Mouse (Mus musculus): Measurements from ENCODE around the gene Tada1. TPM values are rescaled to one million over a fixed set of nuclear protein-coding genes. Genes with fewer than 3 reads are reported as not detected.

Gene Tada1
- total RNA-seq, 2 experiments from 2014 or later, result 30.6 to 53.8 TPM

- ATAC-seq (replicated peaks; ENCODE audit: low FRiP score, low TSS enrichment, poor library complexity, severe bottlenecking), result no peak
These were observed 2.9 kb downstream of the Tada1 start for GRCm38 (mm10) chr1:166381821-166382220.

GRCm38 (mm10) chr1:166382626-166383025 is 3.7 kb downstream of the Tada1 start:
- ATAC-seq (replicated peaks; ENCODE audit: low FRiP score, low TSS enrichment, poor library complexity, severe bottlenecking), result no peak

DNA sequence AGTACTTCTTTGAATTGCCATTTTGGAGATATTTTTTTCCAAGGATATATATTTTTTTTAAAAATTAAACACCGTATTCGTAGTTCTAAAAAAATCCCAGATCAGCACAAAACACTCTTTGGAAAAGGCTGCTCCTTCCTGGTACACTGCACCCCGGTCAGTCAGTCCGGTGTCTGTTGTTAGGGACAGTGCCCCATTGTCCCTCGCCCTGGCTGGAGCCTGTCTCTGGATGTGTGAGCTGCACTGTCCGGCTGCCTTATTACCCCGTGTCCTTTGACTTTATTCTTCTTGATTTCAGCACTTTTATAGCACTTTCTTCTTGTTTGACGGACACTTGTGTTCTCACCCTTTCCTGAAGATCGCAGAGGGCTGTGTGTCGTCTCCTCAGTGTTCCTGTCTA is 5.7 kb downstream of the Tada1 start:
- ATAC-seq (replicated peaks; ENCODE audit: low FRiP score, low TSS enrichment, poor library complexity, severe bottlenecking), result no peak

GRCm38 (mm10) chr1:166385431-166385830 is 6.5 kb downstream of the Tada1 start:
- no peak for ATAC-seq (replicated peaks; ENCODE audit: low FRiP score, low TSS enrichment, poor library complexity, severe bottlenecking)

DNA sequence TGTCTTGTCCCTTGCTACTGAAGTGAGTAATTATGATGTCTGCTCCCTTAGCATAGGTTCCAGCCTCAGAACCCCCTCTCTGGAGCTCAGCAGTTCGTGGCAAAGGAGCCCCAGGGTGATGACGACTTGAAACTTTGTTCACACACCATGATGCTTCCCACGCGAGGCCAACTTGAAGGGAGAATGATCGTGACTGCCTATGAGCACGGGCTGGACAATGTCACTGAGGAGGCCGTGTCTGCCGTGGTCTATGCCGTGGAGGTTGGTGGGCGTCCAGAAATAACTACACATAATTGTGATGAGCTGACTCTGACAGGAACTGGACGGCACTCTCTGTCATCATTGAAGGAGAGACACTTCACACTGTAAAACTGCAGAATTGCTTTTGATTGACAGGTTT is 9.6 kb downstream of the Tada1 start:
- no peak for ATAC-seq (replicated peaks; ENCODE audit: low FRiP score, low TSS enrichment, poor library complexity, severe bottlenecking)

DNA sequence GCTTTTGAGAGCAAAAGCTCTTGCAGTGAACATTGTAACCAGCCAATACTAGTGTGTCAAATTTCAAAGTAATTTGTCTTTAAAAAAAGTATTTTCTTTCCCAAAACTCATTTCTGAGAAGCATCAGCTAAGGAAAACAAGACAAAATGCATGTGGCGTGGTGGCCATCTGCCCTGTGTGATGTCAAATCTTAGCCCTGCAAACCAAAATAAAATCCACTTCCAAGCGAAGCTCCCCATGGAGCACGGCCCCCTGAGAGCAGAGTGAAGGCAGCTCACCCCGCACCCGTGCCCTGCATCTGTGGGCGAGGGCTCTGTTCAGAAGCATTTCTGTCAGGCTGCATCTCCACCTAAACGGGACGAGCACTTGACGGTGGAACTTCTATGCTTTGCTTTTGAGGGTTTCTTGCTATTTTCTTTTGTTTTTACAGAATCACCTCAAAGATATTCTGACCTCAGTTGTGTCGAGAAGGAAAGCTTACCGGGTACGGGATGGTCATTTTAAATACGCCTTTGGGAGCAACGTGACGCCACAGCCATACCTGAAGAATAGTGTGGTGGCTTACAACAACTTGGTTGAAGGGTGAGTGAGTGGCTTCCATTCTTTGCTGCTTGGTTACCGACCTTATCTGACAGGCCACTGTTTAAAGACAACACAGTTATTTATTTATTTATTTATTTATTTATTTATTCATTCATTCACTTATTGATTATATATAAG is 10.7 kb downstream of the Tada1 start:
- no peak for ATAC-seq (replicated peaks; ENCODE audit: low FRiP score, low TSS enrichment, poor library complexity, severe bottlenecking)

DNA sequence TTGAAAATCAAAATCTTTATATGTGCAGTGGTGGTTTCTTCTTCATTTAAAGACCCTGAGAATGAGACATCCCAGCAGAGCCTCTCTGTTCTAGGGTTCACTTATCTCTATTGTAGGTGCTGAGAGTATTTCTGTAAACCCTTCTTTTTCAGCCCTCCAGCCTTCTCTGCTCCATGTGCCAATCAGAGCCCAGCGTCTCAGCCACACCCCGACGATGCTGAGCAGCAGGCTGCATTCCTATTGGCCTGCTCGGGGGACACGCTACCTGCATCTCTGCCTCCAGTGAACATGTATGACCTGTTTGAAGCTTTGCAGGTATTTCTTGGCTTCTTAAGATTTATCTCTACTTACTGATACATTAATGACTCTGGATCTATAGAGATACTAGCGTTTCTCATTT is 12.8 kb downstream of the Tada1 start:
- no peak for ATAC-seq (replicated peaks; ENCODE audit: low FRiP score, low TSS enrichment, poor library complexity, severe bottlenecking)

GRCm38 (mm10) chr1:166394770-166395169 is 15.9 kb downstream of the Tada1 start:
- no peak for ATAC-seq (replicated peaks; ENCODE audit: low FRiP score, low TSS enrichment, poor library complexity, severe bottlenecking)

DNA sequence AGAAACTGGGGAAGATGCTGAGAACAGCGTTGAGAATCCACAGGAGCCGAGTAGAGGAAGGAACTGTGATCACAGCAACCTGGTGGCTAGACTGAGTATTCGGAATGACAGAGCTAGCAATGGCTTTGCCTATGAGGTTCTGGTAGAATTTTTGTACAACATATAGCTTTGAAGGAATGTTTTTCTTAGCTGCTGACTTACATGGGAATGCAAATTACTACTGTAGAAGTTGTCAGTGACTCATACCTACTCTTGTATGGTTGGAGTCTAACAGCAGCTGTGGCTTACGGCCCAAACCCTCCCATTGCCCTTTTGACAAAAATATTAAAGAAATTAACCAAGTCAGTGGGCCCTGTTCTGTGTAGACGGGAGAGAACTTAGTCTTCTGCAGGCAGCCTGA is 16.8 kb downstream of the Tada1 start:
- no peak for ATAC-seq (replicated peaks; ENCODE audit: low FRiP score, low TSS enrichment, poor library complexity, severe bottlenecking)

DNA sequence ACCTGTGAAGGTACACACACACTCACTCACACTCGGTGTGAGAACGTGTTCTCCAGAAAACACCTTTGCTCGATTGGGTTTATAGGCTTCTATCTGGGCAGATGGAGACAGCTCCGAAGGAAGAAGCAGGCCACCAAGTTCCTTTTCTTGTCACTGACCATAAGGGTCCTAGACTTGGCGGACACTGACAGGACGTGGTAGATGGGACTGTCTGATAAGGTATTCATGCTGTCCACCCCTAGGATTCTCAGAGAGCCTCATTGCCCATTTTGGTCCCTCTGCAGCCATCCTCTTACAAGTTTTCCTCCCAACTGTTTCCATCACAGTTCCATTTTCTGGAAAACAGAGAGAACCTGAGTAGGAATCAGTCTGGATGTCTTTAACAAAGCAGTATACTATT is 17.5 kb downstream of the Tada1 start:
- ATAC-seq (replicated peaks; ENCODE audit: low FRiP score, low TSS enrichment, poor library complexity, severe bottlenecking), result no peak

DNA sequence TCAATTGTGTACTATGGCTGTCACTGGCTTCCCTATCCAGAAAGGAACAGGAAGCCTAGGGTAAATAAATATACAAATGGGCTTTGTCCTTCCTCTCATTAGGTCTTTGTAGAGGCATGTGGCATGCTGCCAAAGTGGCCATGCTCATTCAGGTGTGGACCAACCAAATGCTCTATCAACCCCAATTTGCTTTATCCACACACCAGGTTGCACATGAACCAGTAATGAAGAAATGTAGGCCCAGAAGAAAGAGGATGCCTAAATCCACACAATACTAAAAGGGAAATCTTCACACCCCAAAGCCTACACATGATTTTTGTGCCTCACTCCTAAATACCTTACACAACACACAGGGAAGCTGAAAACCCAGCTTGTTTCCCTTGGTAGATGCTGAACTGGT is 22.6 kb downstream of the Tada1 start:
- no peak for ATAC-seq (replicated peaks; ENCODE audit: low FRiP score, low TSS enrichment, poor library complexity, severe bottlenecking)

DNA sequence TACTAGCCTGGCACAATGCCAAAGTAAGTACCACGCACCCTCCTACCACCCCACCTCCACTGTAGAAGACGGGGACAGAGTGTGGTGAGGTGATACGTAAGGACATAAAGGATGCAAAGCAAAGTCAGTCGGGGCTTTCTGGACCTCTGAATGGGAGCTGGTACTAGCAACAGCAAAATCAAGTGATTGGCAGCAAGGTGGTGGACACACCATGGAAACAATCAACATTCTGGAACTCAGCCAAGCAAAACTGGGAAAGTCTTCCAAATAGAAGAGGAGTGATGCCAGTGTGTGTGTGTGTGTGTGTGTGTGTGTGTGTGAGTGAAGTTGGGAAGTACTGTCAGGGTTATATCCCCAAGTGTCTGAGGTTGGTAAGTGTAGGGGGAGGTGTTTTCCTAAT is 23.1 kb downstream of the Tada1 start:
- ATAC-seq (replicated peaks; ENCODE audit: low FRiP score, low TSS enrichment, poor library complexity, severe bottlenecking), result no peak

DNA sequence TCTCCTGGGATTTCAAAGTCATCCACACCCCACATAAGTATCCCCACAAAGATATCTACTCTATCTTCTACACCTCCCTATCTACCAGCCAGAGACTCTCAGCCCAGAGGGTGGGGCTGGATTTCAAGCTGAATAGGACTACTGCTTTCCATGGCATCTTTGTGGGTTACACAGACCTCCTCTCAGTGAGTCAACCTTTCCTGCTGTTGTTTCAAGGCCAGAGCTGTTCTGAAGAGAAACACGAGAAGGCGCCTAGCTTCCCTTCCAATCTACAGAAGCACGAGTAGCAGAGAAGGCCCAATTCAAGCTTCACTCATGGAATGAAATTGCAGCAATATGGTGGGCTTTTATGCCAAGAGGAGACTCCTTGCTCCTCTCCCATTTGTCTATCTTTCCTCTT is 24.9 kb downstream of the Tada1 start:
- no peak; the same call in 1 of the 2 replicates for ATAC-seq (replicated peaks; ENCODE audit: low FRiP score, low TSS enrichment, poor library complexity, severe bottlenecking)

DNA sequence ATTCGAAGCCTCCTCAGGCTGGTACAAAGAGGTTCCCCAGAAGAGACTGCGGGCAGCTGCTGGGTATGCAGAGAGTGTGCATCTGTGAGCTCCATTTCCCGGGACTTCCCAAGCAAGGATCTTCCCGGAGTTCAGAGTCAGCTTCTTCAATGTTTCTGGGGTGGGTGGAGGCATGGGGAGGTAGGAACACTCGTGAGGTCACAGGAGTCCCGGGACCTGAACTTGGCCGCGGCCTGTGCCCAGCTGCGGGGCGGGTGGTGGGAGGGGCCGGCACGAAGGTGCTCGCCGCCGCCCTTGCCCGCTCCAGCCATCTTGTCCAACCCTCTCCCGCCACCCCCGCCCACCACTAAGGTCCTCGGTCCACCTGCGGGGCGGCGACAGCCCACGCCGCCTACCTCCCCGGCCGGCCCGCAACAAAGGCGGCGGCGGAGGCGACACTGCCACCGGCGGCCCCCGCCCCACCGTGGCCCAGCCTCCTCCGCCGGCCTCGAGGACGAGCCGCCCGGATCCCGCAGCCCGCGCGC is 30.3 kb downstream of the Tada1 start:
- ATAC-seq (replicated peaks; ENCODE audit: low FRiP score, low TSS enrichment, poor library complexity, severe bottlenecking), result peak; percentile 26

- peak; percentile 91 for ATAC-seq (replicated peaks; ENCODE audit: low FRiP score, low TSS enrichment, poor library complexity, severe bottlenecking)
These were observed 30.9 kb downstream of the Tada1 start, which contains the start of gene Pogk for GRCm38 (mm10) chr1:166409701-166410220. TSS of gene Pogk (minus strand) at chr1:166409863.

GRCm38 (mm10) chr1:166411541-166411940 is 32.6 kb downstream of the Tada1 start:
- no peak for ATAC-seq (replicated peaks; ENCODE audit: low FRiP score, low TSS enrichment, poor library complexity, severe bottlenecking)

DNA sequence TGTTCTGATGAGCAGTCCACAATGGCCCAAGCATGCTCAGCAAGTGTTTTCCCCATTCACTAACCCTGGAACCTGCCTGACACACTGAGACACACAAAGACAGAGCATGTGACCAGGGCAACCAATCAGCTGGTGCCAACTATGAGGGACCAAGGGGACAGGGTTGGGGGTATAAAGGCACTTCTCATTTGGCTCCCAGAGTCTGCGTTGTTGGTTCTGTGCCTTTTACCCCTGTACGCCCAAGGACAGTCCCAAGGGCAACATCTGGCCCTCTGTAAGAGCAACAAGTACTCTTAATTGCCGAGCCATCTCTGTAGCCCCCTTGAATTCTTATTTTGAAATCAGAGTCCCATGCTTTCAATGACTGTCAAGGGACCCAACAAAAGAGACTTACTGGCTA is 33.4 kb downstream of the Tada1 start:
- no peak for ATAC-seq (replicated peaks; ENCODE audit: low FRiP score, low TSS enrichment, poor library complexity, severe bottlenecking)

DNA sequence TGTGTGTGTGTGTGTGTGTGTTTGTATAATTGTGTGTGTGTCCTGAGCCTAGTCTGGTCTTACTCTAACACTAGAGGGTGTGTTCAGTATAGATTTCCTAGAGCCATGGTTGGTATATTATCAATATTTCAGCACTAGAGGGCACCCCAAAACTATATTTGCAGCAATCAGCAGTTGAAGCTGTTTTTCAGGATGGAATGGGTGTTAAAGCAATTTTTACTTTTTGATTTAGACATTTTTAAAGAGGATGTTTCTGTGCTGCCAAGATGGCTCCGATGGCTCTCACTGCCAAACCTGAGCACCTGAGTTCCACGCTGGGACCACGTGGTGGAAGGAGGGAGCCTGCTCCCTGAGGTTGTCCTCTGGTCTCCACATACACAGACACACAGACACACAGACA is 50.2 kb downstream of the Tada1 start:
- peak; percentile 81 for ATAC-seq (replicated peaks; ENCODE audit: low FRiP score, low TSS enrichment, poor library complexity, severe bottlenecking)

- ATAC-seq (replicated peaks; ENCODE audit: low FRiP score, low TSS enrichment, poor library complexity, severe bottlenecking), result peak; percentile 93
These were observed 51.0 kb downstream of the Tada1 start for GRCm38 (mm10) chr1:166429809-166430431.

- ATAC-seq (replicated peaks; ENCODE audit: low FRiP score, low TSS enrichment, poor library complexity, severe bottlenecking), result no peak
These were observed 60.5 kb downstream of the Tada1 start for GRCm38 (mm10) chr1:166439426-166439825.

DNA sequence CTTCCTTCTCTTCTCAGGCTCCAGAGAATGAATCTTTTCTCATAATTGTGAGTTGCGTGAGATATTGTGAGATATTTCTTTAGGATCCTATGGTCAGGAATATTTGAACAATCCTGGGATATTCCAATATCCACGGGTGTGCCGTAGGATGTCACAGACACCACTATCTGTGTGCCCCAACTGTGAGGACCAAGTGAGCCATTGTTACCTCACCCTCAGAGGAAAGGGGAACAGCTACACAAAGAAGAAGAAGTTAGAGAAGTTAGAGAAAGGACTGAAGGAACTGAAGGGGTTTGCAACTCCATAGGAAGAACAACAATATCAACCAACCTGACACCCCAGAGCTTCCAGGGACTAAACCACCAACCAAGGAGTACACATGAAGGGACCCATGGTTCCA is 63.1 kb downstream of the Tada1 start:
- no peak for ATAC-seq (replicated peaks; ENCODE audit: low FRiP score, low TSS enrichment, poor library complexity, severe bottlenecking)
